Mouse (Mus musculus) embryonic fibroblast, embryonic 13.5 days (primary cell): ENCODE results near the gene Rere.

Source experiments
- CTCF ChIP-seq: IDR thresholded peaks from 2 replicates; pipeline ENCODE4 v1.5.1; 2011; ENCODE audit warnings: mild to moderate bottlenecking, control low read depth, low read length, moderate library complexity, borderline replicate concordance; ENCODE audit not compliant: insufficient read depth
- POLR2A ChIP-seq: IDR thresholded peaks from 2 replicates; pipeline ENCODE4 v1.6.1; 2011; ENCODE audit warnings: low read depth, mild to moderate bottlenecking, control low read depth, low read length, moderate library complexity

DNA sequence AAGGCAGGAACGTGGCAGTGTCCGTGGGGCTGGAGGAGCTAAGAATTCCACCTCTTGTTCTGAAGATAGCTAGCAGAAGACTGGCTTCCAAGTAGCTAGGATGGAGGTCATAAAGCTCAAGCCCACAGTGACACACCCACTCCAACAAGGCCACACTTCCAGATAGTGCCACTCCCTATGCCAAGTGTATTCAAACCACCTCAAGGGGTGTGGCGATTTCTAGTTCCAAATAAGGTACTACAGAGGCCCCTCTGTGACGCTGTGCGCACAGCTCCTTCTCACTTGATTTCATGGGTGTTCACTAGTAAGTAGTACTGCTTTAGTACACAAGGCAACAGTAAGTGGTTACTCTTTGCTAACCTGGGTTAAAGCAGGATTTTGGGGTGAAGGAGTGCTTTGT, 237.4 kb downstream of the Rere start:
- TF ChIP-seq POLR2A = no peak
- TF ChIP-seq CTCF = no peak
